Mouse (Mus musculus): Measurements from ENCODE around the gene Spink8. TPM values are rescaled to one million over a fixed set of nuclear protein-coding genes. Genes with fewer than 3 reads are reported as not detected.
"Not testable (repeated sequence)": the region's sequence is repeated elsewhere in the genome, so short reads cannot be mapped to it uniquely, and the experiment has no call there.

The Spink8 gene
- total RNA-seq (2021): not detected
- long read RNA-seq, experiment 1, partial matches to known transcripts: 0 of 1 reads
- long read RNA-seq, experiment 1, other reads (novel, unspliced or antisense): 0 of 1 reads
- long read RNA-seq, experiment 2: 0 reads

GRCm38 (mm10) chr9:109811980-109812379 lies at the start of gene Spink8:
Gene Spink8, plus strand, starts transcription at chr9:109812280.
- no peak for DNase-seq

- DNase-seq: not testable (repeated sequence)
These were observed 45.2 kb upstream of the Spink8 start for GRCm38 (mm10) chr9:109766841-109767240.

- not testable (repeated sequence) for DNase-seq
These were observed 21.5 kb upstream of the Spink8 start, which contains the start of gene Fbxw27 for GRCm38 (mm10) chr9:109790570-109790969. Gene Fbxw27, minus strand, starts transcription at chr9:109790670.

- DNase-seq: no peak
These were observed 16.9 kb upstream of the Spink8 start for GRCm38 (mm10) chr9:109795221-109795620.

GRCm38 (mm10) chr9:109795811-109796210 lies 16.3 kb upstream of the Spink8 start:
- no peak for DNase-seq

GRCm38 (mm10) chr9:109798051-109798450 lies 14.0 kb upstream of the Spink8 start:
- DNase-seq: no peak

- not testable (repeated sequence) for DNase-seq
These were observed 6.5 kb upstream of the Spink8 start for GRCm38 (mm10) chr9:109805596-109805995.

GRCm38 (mm10) chr9:109806260-109806659 lies 5.8 kb upstream of the Spink8 start:
- DNase-seq: no peak

GRCm38 (mm10) chr9:109806695-109807293 lies 5.3 kb upstream of the Spink8 start:
- no peak for DNase-seq

GRCm38 (mm10) chr9:109807898-109808297 lies 4.2 kb upstream of the Spink8 start:
- DNase-seq: no peak

- DNase-seq: no peak
These were observed 1.3 kb downstream of the Spink8 start for GRCm38 (mm10) chr9:109813424-109813823.

GRCm38 (mm10) chr9:109816341-109816740 lies 4.3 kb downstream of the Spink8 start:
- DNase-seq: no peak

- no peak for DNase-seq
These were observed 13.7 kb downstream of the Spink8 start for GRCm38 (mm10) chr9:109825739-109826138.

- DNase-seq: no peak
These were observed 14.1 kb downstream of the Spink8 start for GRCm38 (mm10) chr9:109826181-109826580.

GRCm38 (mm10) chr9:109832391-109833087 lies 20.5 kb downstream of the Spink8 start, which contains the start of gene Nme6:
Gene Nme6, plus strand, starts transcription at chr9:109832749.
- peak; percentile 76 for DNase-seq

- DNase-seq: no peak
These were observed 21.0 kb downstream of the Spink8 start for GRCm38 (mm10) chr9:109833088-109833412.

- DNase-seq: peak; percentile 76
These were observed 37.3 kb downstream of the Spink8 start, which contains the start of gene Camp for GRCm38 (mm10) chr9:109849312-109849758. Gene Camp, minus strand, starts transcription at chr9:109849617.

- DNase-seq: no peak
These were observed 38.0 kb downstream of the Spink8 start for GRCm38 (mm10) chr9:109850099-109850498.

GRCm38 (mm10) chr9:109854341-109854740 lies 42.3 kb downstream of the Spink8 start:
- DNase-seq: no peak

GRCm38 (mm10) chr9:109855947-109856346 lies 43.9 kb downstream of the Spink8 start:
- no peak for DNase-seq

GRCm38 (mm10) chr9:109862397-109863044 lies 50.4 kb downstream of the Spink8 start:
- DNase-seq: peak; percentile 46

GRCm38 (mm10) chr9:109863085-109863484 lies 51.0 kb downstream of the Spink8 start:
- DNase-seq: no peak

- DNase-seq: no peak
These were observed 54.1 kb downstream of the Spink8 start for GRCm38 (mm10) chr9:109866218-109866617.

Data from gastrocnemius, postnatal 25 days (tissue).